In the genomic region with DNA sequence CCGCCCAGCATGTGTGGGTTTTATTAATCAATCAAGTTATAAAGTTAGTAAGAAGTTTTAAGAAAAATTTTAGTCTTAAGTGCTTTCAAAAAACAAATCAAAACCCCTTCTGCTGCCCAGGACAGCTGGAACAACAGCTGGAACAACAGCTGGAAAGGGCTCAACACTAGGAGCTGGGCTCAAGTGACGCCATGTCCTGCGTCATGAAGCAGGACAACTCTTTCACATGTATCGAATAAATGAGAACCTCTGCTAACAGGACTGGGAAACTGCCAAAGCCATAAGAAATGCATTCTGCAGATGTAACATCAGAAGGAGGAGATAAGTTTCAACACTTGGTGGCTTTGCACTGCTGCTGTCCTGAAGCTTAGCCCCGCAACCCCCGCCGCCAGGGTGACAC, we compare ENCODE assay signal across 24 mouse cellular contexts. TPM values are rescaled to one million over a fixed set of nuclear protein-coding genes. Genes with fewer than 3 reads are reported as not detected.
A peak's percentile ranks its signal among the peaks of the same experiment; 100 is the strongest.
DNase-seq lines count a peak whose midpoint lies in the region; ATAC-seq and TF ChIP-seq lines count a peak whose summit lies in the region.
"Had no signal": no experiment of that assay in that cellular context is flagged by ENCODE, and none has a peak within 500 bp of the region (broad histone marks: within the 10 kb centered on the region; RNA-seq: fewer than 3 reads in every experiment).

No protein-coding gene starts in this region.

- ATAC-seq in heart, embryonic 13.5 days (ENCODE audit: extremely low read depth, insufficient number of reproducible peaks, low FRiP score, low TSS enrichment): no peak
- ATAC-seq in limb, embryonic 13.5 days (ENCODE audit: low FRiP score, low read depth): peak; percentile 57; the same call in 1 of the 2 replicates
- ATAC-seq in forebrain, embryonic 13.5 days: no peak
- ATAC-seq: forebrain, embryonic 14.5 days; hindbrain, postnatal 0 days; intestine, embryonic 16.5 days; midbrain, embryonic 13.5 days had no signal

- no peaks in the 10 kb centered on the region for H3K79me2 ChIP-seq in C2C12 (ENCODE audit: control insufficient read depth, insufficient read depth)

- WGBS in heart, embryonic 13.5 days: 87% methylated on average over 7 of the region's 7 CpGs
- WGBS in limb, embryonic 13.5 days: 85% methylated on average over 7 of the region's 7 CpGs
- 96% methylated on average over 7 of the region's 7 CpGs for WGBS in limb, embryonic 10.5 days
- WGBS in forebrain, embryonic 13.5 days: 94% methylated on average over 7 of the region's 7 CpGs

- TF ChIP-seq CTCF in C2C12 (IDR thresholded peaks at IDR 0.05; ENCODE audit: control insufficient read depth, insufficient read depth, insufficient read length): no peak

- H3K27me3 ChIP-seq in heart, embryonic 13.5 days (replicated peaks): no peaks in the 10 kb centered on the region
- no peaks in the 10 kb centered on the region for H3K27me3 ChIP-seq in limb, embryonic 13.5 days
- no peaks in the 10 kb centered on the region for H3K27me3 ChIP-seq in limb, embryonic 10.5 days (ENCODE audit: low read depth, poor library complexity, severe bottlenecking)
- no peaks in the 10 kb centered on the region for H3K27me3 ChIP-seq in C2C12 (ENCODE audit: control insufficient read depth, insufficient read depth, insufficient read length)
- no peaks in the 10 kb centered on the region for H3K27me3 ChIP-seq in forebrain, embryonic 13.5 days
- H3K27me3 ChIP-seq: hindbrain, embryonic 12.5 days; liver, embryonic 15.5 days; megakaryocyte, embryonic 14.5 days; midbrain, embryonic 13.5 days had no signal

- no peak overlapping the region for H3K9ac ChIP-seq in heart, embryonic 13.5 days
- no peak overlapping the region for H3K9ac ChIP-seq in limb, embryonic 13.5 days
- H3K9ac ChIP-seq in forebrain, embryonic 13.5 days: no peak overlapping the region
- H3K9ac ChIP-seq: hindbrain, embryonic 12.5 days; liver, embryonic 15.5 days; midbrain, embryonic 13.5 days had no signal

- no peaks in the 10 kb centered on the region for H3K9me3 ChIP-seq in heart, embryonic 13.5 days
- no peaks in the 10 kb centered on the region for H3K9me3 ChIP-seq in limb, embryonic 13.5 days
- no peaks in the 10 kb centered on the region for H3K9me3 ChIP-seq in limb, embryonic 10.5 days (replicated peaks)
- H3K9me3 ChIP-seq in forebrain, embryonic 13.5 days (replicated peaks): no peaks in the 10 kb centered on the region
- H3K9me3 ChIP-seq: hindbrain, embryonic 12.5 days; liver, embryonic 15.5 days; megakaryocyte, embryonic 14.5 days; midbrain, embryonic 13.5 days had no signal

- intact Hi-C loops in heart, postnatal 25 days (cut with DNase I): no loop called here
- intact Hi-C loops in heart, postnatal 10 days (cut with DNase I): no loop called here

- H3K36me3 ChIP-seq in heart, embryonic 13.5 days: peaks cover 64% of the 10 kb centered on the region
- peaks cover 54% of the 10 kb centered on the region for H3K36me3 ChIP-seq in limb, embryonic 13.5 days
- peaks cover 76% of the 10 kb centered on the region for H3K36me3 ChIP-seq in limb, embryonic 10.5 days
- peaks cover 60% of the 10 kb centered on the region for H3K36me3 ChIP-seq in C2C12 (ENCODE audit: control insufficient read depth, insufficient read depth)
- H3K36me3 ChIP-seq in forebrain, embryonic 13.5 days (ENCODE audit: poor library complexity, severe bottlenecking): peaks cover 35% of the 10 kb centered on the region

- peaks cover 43% of the 10 kb centered on the region for H3K4me1 ChIP-seq in heart, embryonic 13.5 days
- H3K4me1 ChIP-seq in limb, embryonic 13.5 days: no peaks in the 10 kb centered on the region
- no peaks in the 10 kb centered on the region for H3K4me1 ChIP-seq in limb, embryonic 10.5 days
- no peaks in the 10 kb centered on the region for H3K4me1 ChIP-seq in forebrain, embryonic 13.5 days
- H3K4me1 ChIP-seq: hindbrain, embryonic 12.5 days; liver, embryonic 15.5 days; midbrain, embryonic 13.5 days had no signal

- no peak overlapping the region for H3K4me2 ChIP-seq in heart, embryonic 13.5 days
- H3K4me2 ChIP-seq in limb, embryonic 13.5 days (replicated peaks): no peak overlapping the region
- no peak overlapping the region for H3K4me2 ChIP-seq in forebrain, embryonic 13.5 days
- H3K4me2 ChIP-seq: hindbrain, embryonic 12.5 days; liver, embryonic 15.5 days; midbrain, embryonic 13.5 days had no signal

- no peak for DNase-seq in heart, postnatal 25 days (ENCODE audit: low spot score)
- DNase-seq in limb, embryonic 10.5 days (ENCODE audit: low spot score): no peak
- peak; percentile 33 to 37 for DNase-seq in heart, postnatal 10 days
- DNase-seq: adrenal gland, adult 2 months; adrenal gland, postnatal 36 days; cerebellum, adult 18-20 months; gastrocnemius, postnatal 25 days; kidney, adult 8-10 months; layer of hippocampus, postnatal 36 days; left cerebral cortex, postnatal 4 days; thymus, adult 2 months; thymus, postnatal 36 days had no signal

- H3K79me3 ChIP-seq in C2C12 (ENCODE audit: low read depth): no peaks in the 10 kb centered on the region

- H3K4me3 ChIP-seq in heart, embryonic 13.5 days: no peak overlapping the region
- H3K4me3 ChIP-seq in limb, embryonic 13.5 days: no peak overlapping the region
- H3K4me3 ChIP-seq in limb, embryonic 10.5 days: no peak overlapping the region
- H3K4me3 ChIP-seq in C2C12 (ENCODE audit: insufficient read depth, poor library complexity, severe bottlenecking): no peak overlapping the region
- H3K4me3 ChIP-seq in forebrain, embryonic 13.5 days: no peak overlapping the region
- H3K4me3 ChIP-seq: hindbrain, embryonic 12.5 days; liver, embryonic 15.5 days; megakaryocyte, embryonic 14.5 days; midbrain, embryonic 13.5 days had no signal

- peak overlapping the region; percentile 79 for H3K27ac ChIP-seq in heart, embryonic 13.5 days (replicated peaks)
- no peak overlapping the region for H3K27ac ChIP-seq in limb, embryonic 13.5 days
- H3K27ac ChIP-seq in limb, embryonic 10.5 days: no peak overlapping the region
- no peak overlapping the region for H3K27ac ChIP-seq in forebrain, embryonic 13.5 days
- H3K27ac ChIP-seq: hindbrain, embryonic 12.5 days; hindbrain, postnatal 0 days; kidney, postnatal 0 days; liver, embryonic 15.5 days; midbrain, embryonic 13.5 days had no signal

- no peak overlapping the region for H3ac ChIP-seq in C2C12 (ENCODE audit: control insufficient read depth, insufficient read length, low read depth)

TF ChIP-seq in C2C12, 6 proteins besides CTCF, POLR2A, EP300 and RAD21:
- TF ChIP-seq MYOD1 (IDR thresholded peaks at IDR 0.05; ENCODE audit: control insufficient read depth, insufficient read length, low read depth): peak; percentile 61
- no peak for TF ChIP-seq CEBPB (IDR thresholded peaks at IDR 0.05; ENCODE audit: low read depth)
- TF ChIP-seq USF1 (IDR thresholded peaks at IDR 0.05; ENCODE audit: low read depth): no peak
- no peak for TF ChIP-seq MAX (IDR thresholded peaks at IDR 0.05)
- no peak for TF ChIP-seq FOSL1 (IDR thresholded peaks at IDR 0.05; ENCODE audit: insufficient read depth, low read length, poor library complexity, severe bottlenecking)
- TF ChIP-seq MYOG (IDR thresholded peaks at IDR 0.05; ENCODE audit: control insufficient read depth, extremely low read depth, insufficient read length): no peak

RNA-seq across cellular contexts. Expression of a gene that starts 14.0 kb away (rescaled TPM):
- polyA plus RNA-seq in heart, embryonic 13.5 days (2015; fragmentation: Nextera tagmentation; extraction: Ambion mirVana): 18.5 and 18.8 TPM in 2 replicates
- 10 to 100 TPM; 24.1 to 25.1 TPM for total RNA-seq in heart, postnatal 25 days (2021)
- 31.2 and 31.7 TPM in 2 replicates for polyA plus RNA-seq in limb, embryonic 13.5 days (2015; fragmentation: Nextera tagmentation; extraction: Ambion mirVana)
- 29.6 and 33.2 TPM in 2 replicates for polyA plus RNA-seq in limb, embryonic 10.5 days (2016; fragmentation: Nextera tagmentation; extraction: Ambion mirVana)
- 15.5 TPM for polyA plus RNA-seq in C2C12 (2012; fragmentation: generic; extraction: Trizol)
- 10 to 100 TPM; 23.5 to 28.0 TPM for total RNA-seq in heart, postnatal 10 days (2021)
- polyA plus RNA-seq in forebrain, embryonic 13.5 days (2015; fragmentation: Nextera tagmentation; extraction: Ambion mirVana): 16.5 and 19.4 TPM in 2 replicates

Comparison
In these comparisons a context has a peak if more than half of its experiments do, and no peak if none do; other contexts are left out.
1. DNase-seq: peak in heart, postnatal 10 days (2 of 2); none in heart, postnatal 25 days (single experiment) and limb, embryonic 10.5 days (single experiment).